In genomic region chr5:4753161-4753560, GRCm38 (mm10) we compare ENCODE assay signal across 26 mouse cellular contexts. TPM values are rescaled to one million over a fixed set of nuclear protein-coding genes. Genes with fewer than 3 reads are reported as not detected.
DNase-seq lines count a peak whose midpoint lies in the region; ATAC-seq and TF ChIP-seq lines count a peak whose summit lies in the region.
"Had no signal": no experiment of that assay in that cellular context is flagged by ENCODE, and none has a peak within 500 bp of the region (broad histone marks: within the 10 kb centered on the region; RNA-seq: fewer than 3 reads in every experiment).

No protein-coding gene starts in this region.

- no peak overlapping the region for H3K27ac ChIP-seq in forebrain, embryonic 14.5 days (ENCODE audit: low read depth, low read length)
- no peak overlapping the region for H3K27ac ChIP-seq in forebrain, embryonic 11.5 days (ENCODE audit: low read depth, low read length)
- no peak overlapping the region for H3K27ac ChIP-seq in kidney, embryonic 14.5 days (ENCODE audit: low read depth, low read length)
- H3K27ac ChIP-seq in forebrain, postnatal 0 days (ENCODE audit: low read depth, low read length), result no peak overlapping the region
- H3K27ac ChIP-seq in midbrain, postnatal 0 days (ENCODE audit: low read depth, low read length), result peak overlapping the region; percentile 55; the same call in 1 of the 2 replicates
- H3K27ac ChIP-seq: embryonic facial prominence, embryonic 12.5 days; gastrocnemius, adult 2 months; layer of hippocampus, adult 2 months; limb, embryonic 13.5 days; liver, embryonic 12.5 days; neural tube, embryonic 12.5 days; stomach, embryonic 15.5 days had no signal

- intact Hi-C loops in left cerebral cortex, postnatal 36 days (cut with DNase I), result loop anchor here (10.0 kb wide), 1 partner anchor 268 kb away; no protein-coding TSS in a partner anchor

- H3K9me3 ChIP-seq in forebrain, embryonic 14.5 days (replicated peaks; ENCODE audit: control insufficient read depth, low read length), result no peaks in the 10 kb centered on the region
- H3K9me3 ChIP-seq in forebrain, embryonic 11.5 days (ENCODE audit: control insufficient read depth, low read length), result no peaks in the 10 kb centered on the region
- no peaks in the 10 kb centered on the region for H3K9me3 ChIP-seq in kidney, embryonic 14.5 days (ENCODE audit: control insufficient read depth, low read length)
- no peaks in the 10 kb centered on the region for H3K9me3 ChIP-seq in forebrain, postnatal 0 days (ENCODE audit: low read length)
- H3K9me3 ChIP-seq in midbrain, postnatal 0 days (ENCODE audit: low read length), result no peaks in the 10 kb centered on the region
- H3K9me3 ChIP-seq: embryonic facial prominence, embryonic 12.5 days; limb, embryonic 13.5 days; liver, embryonic 12.5 days; neural tube, embryonic 12.5 days; stomach, embryonic 15.5 days had no signal

- no peak for DNase-seq in forebrain, embryonic 14.5 days (ENCODE audit: low spot score)
- DNase-seq in forebrain, embryonic 11.5 days (ENCODE audit: low spot score), result no peak
- DNase-seq in kidney, postnatal 36 days, result no peak
- DNase-seq in forebrain, postnatal 0 days, result no peak
- DNase-seq in midbrain, postnatal 0 days (ENCODE audit: low spot score), result no peak
- no peak for DNase-seq in urinary bladder, postnatal 10 days (ENCODE audit: low spot score)
- DNase-seq in left cerebral cortex, postnatal 36 days (ENCODE audit: low spot score in 2 of 2), result no peak
- DNase-seq: adrenal gland, postnatal 10 days; cerebellum, adult 2 months; cerebellum, postnatal 25 days; gastrocnemius, adult 2 months; kidney, adult 18-20 months; kidney, postnatal 14 days; layer of hippocampus, postnatal 36 days; lung, adult 2 months; right cerebral cortex, adult 18-20 months; thymus, adult 18-20 months; thymus, postnatal 36 days had no signal

- H3K9ac ChIP-seq in forebrain, embryonic 14.5 days (ENCODE audit: low read length), result 0 out of 2 replicates have a peak overlapping the region, but pooled peaks have one; percentile 25
- H3K9ac ChIP-seq in forebrain, embryonic 11.5 days (ENCODE audit: low read length), result no peak overlapping the region
- no peak overlapping the region for H3K9ac ChIP-seq in kidney, embryonic 14.5 days (ENCODE audit: low read depth, low read length)
- no peak overlapping the region for H3K9ac ChIP-seq in forebrain, postnatal 0 days
- H3K9ac ChIP-seq in midbrain, postnatal 0 days (replicated peaks; ENCODE audit: low read length, poor library complexity, severe bottlenecking), result peak overlapping the region; percentile 34; the same call in 1 of the 2 replicates
- H3K9ac ChIP-seq: embryonic facial prominence, embryonic 12.5 days; limb, embryonic 13.5 days; liver, embryonic 12.5 days; neural tube, embryonic 12.5 days; stomach, embryonic 15.5 days had no signal

- no peaks in the 10 kb centered on the region for H3K27me3 ChIP-seq in forebrain, embryonic 14.5 days (replicated peaks; ENCODE audit: control insufficient read depth, insufficient read depth, low read length)
- no peaks in the 10 kb centered on the region for H3K27me3 ChIP-seq in forebrain, embryonic 11.5 days (ENCODE audit: control insufficient read depth, insufficient read depth, low read length)
- no peaks in the 10 kb centered on the region for H3K27me3 ChIP-seq in kidney, embryonic 14.5 days (ENCODE audit: control insufficient read depth, insufficient read depth, low read length)
- no peaks in the 10 kb centered on the region for H3K27me3 ChIP-seq in forebrain, postnatal 0 days (ENCODE audit: insufficient read depth, low read length)
- H3K27me3 ChIP-seq in midbrain, postnatal 0 days (ENCODE audit: insufficient read depth, low read length), result no peaks in the 10 kb centered on the region
- H3K27me3 ChIP-seq: limb, embryonic 13.5 days; stomach, embryonic 15.5 days had no signal

- no peak for TF ChIP-seq CTCF in forebrain, postnatal 0 days (IDR thresholded peaks at IDR 0.05; ENCODE audit: low read depth)
- no peak for TF ChIP-seq CTCF in midbrain, postnatal 0 days (IDR thresholded peaks at IDR 0.05)

- 70% methylated on average over 5 of the region's 5 CpGs for WGBS in forebrain, embryonic 14.5 days
- WGBS in forebrain, embryonic 11.5 days, result 86% methylated on average over 5 of the region's 5 CpGs
- WGBS in kidney, embryonic 14.5 days, result 90% methylated on average over 5 of the region's 5 CpGs
- WGBS in forebrain, postnatal 0 days, result 58% methylated on average over 5 of the region's 5 CpGs
- 45% methylated on average over 5 of the region's 5 CpGs for WGBS in midbrain, postnatal 0 days

- ATAC-seq in forebrain, embryonic 14.5 days, result no peak
- no peak for ATAC-seq in forebrain, embryonic 11.5 days (replicated peaks; ENCODE audit: low FRiP score)
- ATAC-seq in kidney, embryonic 14.5 days (ENCODE audit: low FRiP score, low TSS enrichment), result no peak
- no peak for ATAC-seq in forebrain, postnatal 0 days
- no peak for ATAC-seq in midbrain, postnatal 0 days (ENCODE audit: low FRiP score)
- ATAC-seq: inflammation-experienced regulatory T-cells, adult 6 months; liver, embryonic 12.5 days had no signal

- peaks cover 22% of the 10 kb centered on the region for H3K4me1 ChIP-seq in forebrain, embryonic 14.5 days (ENCODE audit: control insufficient read depth, insufficient read depth, low read length)
- peaks cover 2% of the 10 kb centered on the region; the same call in 1 of the 2 replicates for H3K4me1 ChIP-seq in forebrain, embryonic 11.5 days (replicated peaks; ENCODE audit: control insufficient read depth, insufficient read depth, low read length)
- peaks cover 5% of the 10 kb centered on the region; the same call in 1 of the 2 replicates for H3K4me1 ChIP-seq in kidney, embryonic 14.5 days (ENCODE audit: control insufficient read depth, insufficient read depth, low read length)
- H3K4me1 ChIP-seq in forebrain, postnatal 0 days (ENCODE audit: insufficient read depth), result peaks cover under 1% of the 10 kb centered on the region; the same call in 1 of the 2 replicates
- no peaks in the 10 kb centered on the region for H3K4me1 ChIP-seq in midbrain, postnatal 0 days (ENCODE audit: insufficient read depth, low read length)
- H3K4me1 ChIP-seq: liver, embryonic 12.5 days had no signal

- H3K4me3 ChIP-seq in forebrain, embryonic 14.5 days (ENCODE audit: low read depth, low read length), result peak overlapping the region; percentile 10
- no peak overlapping the region for H3K4me3 ChIP-seq in forebrain, embryonic 11.5 days (ENCODE audit: low read depth, low read length)
- H3K4me3 ChIP-seq in kidney, embryonic 14.5 days (ENCODE audit: low read length), result no peak overlapping the region
- no peak overlapping the region for H3K4me3 ChIP-seq in forebrain, postnatal 0 days (ENCODE audit: low read depth, low read length)
- H3K4me3 ChIP-seq in midbrain, postnatal 0 days (ENCODE audit: low read depth, low read length), result peak overlapping the region; percentile 94
- H3K4me3 ChIP-seq: embryonic facial prominence, embryonic 12.5 days; gastrocnemius, adult 2 months; limb, embryonic 13.5 days; liver, embryonic 12.5 days; neural tube, embryonic 12.5 days; stomach, embryonic 15.5 days had no signal

- H3K36me3 ChIP-seq in forebrain, embryonic 14.5 days (ENCODE audit: control insufficient read depth, insufficient read depth, low read length), result peaks cover 4% of the 10 kb centered on the region; the same call in 1 of the 2 replicates
- no peaks in the 10 kb centered on the region for H3K36me3 ChIP-seq in forebrain, embryonic 11.5 days (ENCODE audit: control insufficient read depth, insufficient read depth, low read length)
- peaks cover 4% of the 10 kb centered on the region; the same call in 1 of the 2 replicates for H3K36me3 ChIP-seq in kidney, embryonic 14.5 days (ENCODE audit: control insufficient read depth, insufficient read depth, low read length)
- H3K36me3 ChIP-seq in forebrain, postnatal 0 days (ENCODE audit: insufficient read depth), result no peaks in the 10 kb centered on the region
- no peaks in the 10 kb centered on the region for H3K36me3 ChIP-seq in midbrain, postnatal 0 days (ENCODE audit: insufficient read depth, low read length)
- H3K36me3 ChIP-seq: limb, embryonic 13.5 days; liver, embryonic 12.5 days; neural tube, embryonic 12.5 days; stomach, embryonic 15.5 days had no signal

- peak overlapping the region; percentile 40 for H3K4me2 ChIP-seq in forebrain, embryonic 14.5 days (ENCODE audit: low read length)
- no peak overlapping the region for H3K4me2 ChIP-seq in forebrain, embryonic 11.5 days (ENCODE audit: low read depth, low read length, severe bottlenecking)
- H3K4me2 ChIP-seq in kidney, embryonic 14.5 days (replicated peaks; ENCODE audit: low read depth, low read length), result 0 out of 2 replicates have a peak overlapping the region, but pooled peaks have one; percentile 15
- H3K4me2 ChIP-seq in forebrain, postnatal 0 days (ENCODE audit: low read depth), result peak overlapping the region; percentile 13; the same call in 1 of the 2 replicates
- peak overlapping the region; percentile 49 for H3K4me2 ChIP-seq in midbrain, postnatal 0 days (ENCODE audit: low read depth, low read length, poor library complexity, severe bottlenecking)
- H3K4me2 ChIP-seq: limb, embryonic 13.5 days; liver, embryonic 12.5 days; neural tube, embryonic 12.5 days; stomach, embryonic 15.5 days had no signal

RNA-seq across cellular contexts. Expression of gene Fzd1, which starts 4.7 kb away (rescaled TPM):
- polyA plus RNA-seq in forebrain, embryonic 14.5 days (2014; fragmentation: Nextera tagmentation; extraction: Ambion mirVana), result 16.4 and 17.3 TPM in 2 replicates
- polyA plus RNA-seq in forebrain, embryonic 11.5 days (2014; fragmentation: Nextera tagmentation; extraction: Ambion mirVana), result 35.0 and 36.4 TPM in 2 replicates
- polyA plus RNA-seq in kidney, embryonic 14.5 days (2014; fragmentation: Nextera tagmentation; extraction: Ambion mirVana), result 29.6 and 44.7 TPM in 2 replicates
- 26.6 and 39.8 TPM in 2 replicates for total RNA-seq in forebrain, postnatal 0 days (2014; rRNA removed)
- polyA plus RNA-seq in forebrain, postnatal 0 days (2015; fragmentation: Nextera tagmentation; extraction: Ambion mirVana), result 6.2 and 8.6 TPM in 2 replicates
- total RNA-seq in midbrain, postnatal 0 days (2014; rRNA removed), result 105 and 112 TPM in 2 replicates
- 14.1 and 16.2 TPM in 2 replicates for polyA plus RNA-seq in midbrain, postnatal 0 days (2015; fragmentation: Nextera tagmentation; extraction: Ambion mirVana)
- total RNA-seq in left cerebral cortex, postnatal 36 days (2021), result 10 to 100 TPM; 12.9 to 14.1 TPM
- polyA plus RNA-seq: inflammation-experienced regulatory T-cells, adult 6 months had no signal

Comparison
In these comparisons a context has a peak if more than half of its experiments do, and no peak if none do; other contexts are left out.
1. H3K4me3 ChIP-seq: peak in forebrain, embryonic 14.5 days (single experiment) and midbrain, postnatal 0 days (single experiment); none in forebrain, embryonic 11.5 days (single experiment), kidney, embryonic 14.5 days (single experiment) and forebrain, postnatal 0 days (single experiment).
2. H3K9ac ChIP-seq: peak in forebrain, embryonic 14.5 days (single experiment) and midbrain, postnatal 0 days (single experiment); none in forebrain, embryonic 11.5 days (single experiment), kidney, embryonic 14.5 days (single experiment) and forebrain, postnatal 0 days (single experiment).